Mouse (Mus musculus) granulocyte monocyte progenitor cell, adult 5-6 weeks (primary cell): Measurements from ENCODE around the gene Rcor1. TPM values are rescaled to one million over a fixed set of nuclear protein-coding genes. Genes with fewer than 3 reads are reported as not detected.

ENCODE experiments used
- ATAC-seq: replicated peaks from 2 replicates; pipeline ENCODE4 v1.8.0; 2016; ENCODE audit warnings: mild to moderate bottlenecking, moderate TSS enrichment, inconsistent platforms; ENCODE audit not compliant: poor library complexity, severe bottlenecking
- total RNA-seq, 2 experiments: library from RNA; stranded (forward) in 1 of 2; stranded (reverse) in 1 of 2; fragments of 200-712, 200-1000 nt in 1 of 2; fragments of >200 nt in 1 of 2; fragmentation: Nextera tagmentation in 1 of 2; gene quantifications; 2 replicates each; pipeline ENCODE4 v1.2.3; 2014 to 2017

Rcor1 gene
- total RNA-seq, 2 experiments from 2014 or later, result 29.1 to 44.3 TPM

DNA sequence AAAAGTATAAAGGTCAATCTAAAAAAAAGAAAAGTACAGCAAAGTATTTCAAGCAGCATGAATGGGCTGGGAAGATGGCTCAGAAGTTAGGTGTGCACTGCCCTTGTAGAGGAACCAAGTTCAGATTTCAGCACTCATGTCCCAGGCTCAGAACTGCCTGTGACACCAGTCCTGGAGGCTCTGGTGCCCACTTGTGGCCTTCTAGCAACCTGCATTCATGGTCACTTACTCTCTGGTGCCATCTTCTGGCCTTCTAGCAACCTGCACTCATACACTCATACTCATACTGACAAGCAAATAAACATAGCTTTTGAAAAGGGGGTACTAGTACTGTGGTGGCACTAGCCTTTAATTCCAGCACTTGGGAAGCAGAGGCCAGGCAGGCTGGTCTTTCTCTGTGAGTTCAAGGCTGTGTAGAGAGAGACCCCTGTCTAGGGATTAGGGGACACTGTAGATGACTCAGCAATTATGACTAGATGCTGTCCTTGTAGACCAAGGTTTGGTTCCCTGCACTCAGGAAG, 83.2 kb downstream of the Rcor1 start:
- ATAC-seq, result peak; percentile 77; the same call in 1 of the 2 replicates

DNA sequence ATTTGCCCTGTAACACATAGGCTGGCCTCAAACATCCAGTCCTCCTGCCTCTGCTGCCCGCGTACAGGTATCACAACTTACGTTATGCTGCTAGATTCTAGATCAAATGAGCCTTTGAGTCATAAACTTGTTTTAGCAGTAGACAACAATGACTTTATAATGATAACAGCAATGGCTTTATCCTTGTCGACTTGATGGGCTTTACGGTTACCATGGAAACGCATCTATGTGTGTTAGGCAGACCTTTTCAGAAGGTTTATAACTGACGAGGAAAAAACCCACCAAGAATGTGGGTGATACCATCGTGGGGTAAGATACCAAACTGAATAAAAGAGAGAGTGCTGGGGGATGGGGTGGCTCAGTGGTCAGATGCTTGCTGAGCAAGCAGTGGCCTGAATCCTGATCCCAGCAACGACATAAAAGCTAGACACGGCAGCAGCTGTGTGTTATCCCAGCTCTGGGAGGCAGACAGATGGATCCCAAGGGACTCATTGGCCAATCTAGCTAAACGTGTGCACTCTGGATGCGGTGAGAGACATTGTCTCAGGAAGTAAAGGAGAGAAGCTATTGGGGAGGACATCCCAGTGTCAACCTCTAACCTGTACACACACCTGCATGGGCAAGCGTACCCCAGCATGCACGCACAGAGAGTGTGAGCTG, 85.6 kb downstream of the Rcor1 start:
- ATAC-seq, result no peak

DNA sequence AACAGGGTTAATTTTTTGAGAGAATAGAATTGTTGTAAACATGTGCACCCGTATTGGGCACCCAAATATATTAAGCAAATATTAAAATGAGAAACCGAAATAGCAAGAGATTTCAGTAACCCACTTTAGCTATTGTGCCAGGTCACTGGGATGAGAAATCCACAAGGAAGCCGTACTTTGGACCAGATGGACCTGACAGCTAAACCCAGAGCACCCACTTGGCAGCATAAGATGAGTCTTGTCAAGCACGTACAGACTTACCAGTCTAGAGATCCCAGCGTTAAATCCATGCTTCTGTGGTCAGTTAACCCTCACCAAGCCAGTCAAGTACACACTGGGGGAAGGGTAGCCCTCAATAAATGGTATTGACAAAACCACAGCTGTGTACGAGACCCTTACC, 86.5 kb downstream of the Rcor1 start:
- ATAC-seq, result no peak

DNA sequence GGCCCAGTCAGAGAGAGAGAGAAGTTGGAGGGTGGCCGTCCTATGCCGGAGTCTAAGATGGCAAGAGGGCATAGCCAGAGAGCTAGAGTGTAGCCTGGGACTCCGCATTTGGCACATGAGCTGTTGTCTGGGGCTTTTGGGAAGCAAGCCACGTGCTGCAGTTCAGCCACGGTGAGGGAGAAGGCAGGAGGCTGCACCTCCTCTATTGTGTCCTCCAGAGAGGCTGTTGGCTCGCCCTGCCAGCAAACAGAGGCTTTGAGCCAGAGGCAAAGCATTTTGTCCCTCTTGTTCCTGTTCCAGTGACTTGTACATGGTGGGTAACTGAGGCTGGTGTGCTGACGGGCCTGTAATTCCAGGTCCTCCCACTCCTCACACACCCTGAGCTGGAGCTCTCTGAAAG, 95.0 kb downstream of the Rcor1 start:
- ATAC-seq, result no peak

DNA sequence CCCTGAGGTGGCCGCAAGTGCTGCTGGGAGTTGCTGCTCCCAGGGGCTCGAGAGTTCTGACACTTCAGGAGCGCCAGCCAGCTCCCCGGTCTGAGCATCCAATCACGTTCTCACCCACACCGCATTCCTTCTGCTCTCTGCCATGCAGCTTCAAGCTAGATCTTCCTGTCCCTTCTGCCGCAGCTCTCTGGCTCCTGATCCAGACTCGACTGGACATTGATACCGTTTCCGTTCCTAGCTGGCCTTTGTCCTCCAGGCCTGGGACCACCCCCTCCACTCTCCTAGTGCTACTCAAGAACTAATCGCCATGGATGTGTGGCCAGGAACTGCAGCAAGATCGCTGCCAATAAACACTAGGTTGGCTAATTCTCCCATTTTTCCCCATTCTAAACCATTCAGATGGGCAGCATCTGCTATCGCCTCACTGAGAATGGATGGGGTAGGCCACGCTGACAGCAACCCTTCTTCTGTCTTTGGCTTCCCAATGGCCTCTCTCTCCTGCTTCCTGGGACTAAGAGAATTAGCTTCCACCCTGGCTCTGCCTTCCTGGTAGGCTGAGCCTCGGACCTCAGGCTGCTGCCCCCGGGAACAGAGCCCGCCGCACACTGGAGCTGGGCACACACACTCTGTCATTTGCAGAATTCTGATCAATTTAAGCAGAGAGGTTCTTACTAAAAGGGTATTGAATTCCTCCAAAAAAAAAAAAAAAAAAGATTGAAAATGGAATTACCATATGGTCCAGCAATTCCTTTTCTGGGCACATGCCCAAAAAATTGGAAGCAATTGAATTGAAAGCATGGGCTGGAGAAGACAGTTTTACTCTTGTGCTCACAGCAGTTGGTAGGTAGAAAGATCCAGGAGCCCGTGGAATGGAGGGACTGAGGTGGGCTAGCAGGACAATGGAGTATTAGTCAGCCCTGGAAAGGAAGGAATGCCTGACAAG, 95.9 kb downstream of the Rcor1 start:
- ATAC-seq, result no peak

DNA sequence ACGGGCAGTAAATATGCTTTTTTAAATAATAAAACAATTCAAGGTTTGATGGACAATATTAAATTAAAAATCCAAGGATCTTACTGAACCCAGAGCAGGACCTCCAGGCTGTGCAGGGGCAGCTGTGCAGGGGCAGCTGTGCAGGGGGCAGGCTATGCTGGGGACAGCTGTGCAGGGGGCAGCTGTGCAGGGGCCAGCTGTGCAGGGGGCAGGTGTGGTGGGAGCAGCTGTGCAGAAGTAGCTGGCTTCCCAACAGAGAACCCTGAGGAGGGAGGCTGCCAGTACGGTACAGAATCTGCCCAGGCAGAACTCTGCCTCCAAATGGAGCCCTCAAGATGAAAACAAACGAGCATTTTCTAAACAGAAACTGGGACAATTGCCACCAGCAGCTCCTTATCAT, 96.8 kb downstream of the Rcor1 start:
- ATAC-seq, result no peak

DNA sequence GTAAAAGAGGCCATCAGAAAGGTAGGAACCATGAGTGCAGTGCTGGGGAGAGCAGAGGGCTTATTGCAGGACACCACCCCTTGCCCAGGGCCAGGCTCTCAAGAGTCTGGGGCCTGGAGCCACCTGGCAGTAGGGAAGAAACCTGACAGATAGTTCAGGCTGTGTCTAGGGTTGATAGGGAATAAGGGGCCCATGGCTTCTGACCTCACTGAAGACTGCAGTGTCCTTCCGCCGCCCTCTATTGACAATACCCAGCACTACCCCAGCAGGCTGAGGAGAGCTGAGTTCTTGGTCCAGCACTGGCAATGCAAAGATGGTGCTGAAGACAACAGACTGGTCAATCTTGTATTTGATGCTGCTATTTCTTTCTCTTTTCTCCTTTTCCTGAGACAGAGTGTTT, 97.9 kb downstream of the Rcor1 start:
- no peak for ATAC-seq

DNA sequence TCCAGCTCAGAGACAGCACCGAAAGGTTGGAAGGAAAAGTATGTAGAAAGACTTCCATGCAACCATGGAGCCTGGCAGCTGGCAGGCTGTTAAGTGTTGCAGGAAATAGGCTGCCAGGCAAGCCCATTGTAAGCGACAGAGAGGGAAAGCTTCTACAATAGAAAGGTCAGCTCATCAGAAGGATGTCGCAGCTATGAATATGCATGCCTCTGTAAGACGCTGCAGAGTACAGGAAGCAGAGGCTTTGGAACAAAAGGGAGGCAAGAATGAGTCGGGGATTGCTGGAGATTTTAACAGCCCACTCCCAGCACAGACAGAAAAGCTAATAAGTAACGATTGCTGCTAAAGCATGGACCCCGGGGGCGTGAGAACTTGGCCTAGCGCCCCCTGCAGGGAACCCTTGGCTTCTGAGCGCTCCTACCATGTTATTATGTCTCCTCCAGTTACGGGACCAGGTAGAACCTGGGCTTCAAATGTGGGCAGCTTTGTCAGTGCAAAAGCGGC, 103.9 kb downstream of the Rcor1 start:
- ATAC-seq, result peak; percentile 45; the same call in 1 of the 2 replicates

DNA sequence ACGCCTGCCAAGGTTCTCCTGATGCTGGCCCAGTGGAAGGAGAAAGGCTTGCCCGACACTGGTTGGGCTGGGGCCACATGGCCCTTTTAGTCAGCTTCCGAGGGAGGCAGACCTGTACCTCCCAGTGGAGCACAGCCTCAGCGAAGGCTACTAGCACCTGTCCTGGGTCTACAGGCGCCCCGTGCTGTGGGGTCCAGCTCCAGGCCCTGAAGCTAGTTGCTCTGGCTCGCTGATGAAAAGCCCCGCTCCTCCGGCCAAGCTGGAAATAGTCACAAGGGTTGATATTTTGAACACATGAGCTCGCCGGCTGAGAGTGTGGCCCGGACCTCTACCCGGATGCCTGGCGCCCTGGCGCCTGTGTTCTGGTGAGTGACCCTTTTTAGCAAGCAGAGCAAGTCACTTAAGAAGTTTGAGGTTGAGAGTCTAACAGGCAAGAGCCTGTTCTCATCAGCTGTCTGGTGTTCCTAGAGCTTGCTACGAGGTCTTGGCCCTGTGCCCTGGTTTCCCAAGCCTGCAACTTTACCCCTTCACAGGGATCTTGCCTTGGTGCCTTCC, 104.4 kb downstream of the Rcor1 start:
- ATAC-seq, result no peak

DNA sequence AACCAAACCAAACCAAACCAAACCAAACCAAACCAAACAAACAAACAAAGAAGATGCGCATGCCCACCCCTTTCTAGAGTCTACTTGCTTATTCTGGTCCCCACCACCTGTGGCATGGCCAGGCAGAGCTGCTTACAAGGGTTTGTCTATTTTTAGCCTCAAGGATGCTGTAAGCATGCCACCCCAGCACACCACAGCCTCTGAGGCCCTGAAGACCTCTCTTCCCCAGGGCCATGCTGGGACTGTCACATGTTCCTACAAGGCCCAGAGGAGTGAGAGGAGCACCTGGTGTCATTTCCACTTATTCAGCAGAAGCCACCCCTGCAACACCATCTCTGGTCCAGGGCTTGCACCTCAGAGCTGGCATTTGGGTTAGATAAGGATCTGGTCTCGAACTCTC, 105.4 kb downstream of the Rcor1 start:
- ATAC-seq, result no peak

DNA sequence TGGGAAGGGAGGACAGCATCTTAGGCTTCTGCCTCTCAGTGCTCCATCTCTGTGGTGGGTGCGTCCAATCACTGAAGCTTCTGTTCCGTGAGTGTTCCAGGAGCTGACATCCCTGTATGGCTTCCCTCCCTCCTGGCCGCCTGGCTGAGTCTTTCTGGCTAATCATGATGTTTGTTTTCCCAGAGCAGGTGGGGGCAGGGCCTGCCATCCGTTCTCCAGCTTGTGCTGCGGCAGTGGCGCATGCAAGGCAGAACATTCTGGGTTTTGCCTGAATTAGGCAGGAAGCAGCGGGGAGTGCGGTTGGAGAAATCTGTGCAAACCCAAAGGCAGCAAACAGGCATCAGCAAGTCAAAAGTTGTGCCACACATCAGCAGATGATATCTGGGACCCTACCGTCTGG, 106.1 kb downstream of the Rcor1 start:
- ATAC-seq, result no peak

DNA sequence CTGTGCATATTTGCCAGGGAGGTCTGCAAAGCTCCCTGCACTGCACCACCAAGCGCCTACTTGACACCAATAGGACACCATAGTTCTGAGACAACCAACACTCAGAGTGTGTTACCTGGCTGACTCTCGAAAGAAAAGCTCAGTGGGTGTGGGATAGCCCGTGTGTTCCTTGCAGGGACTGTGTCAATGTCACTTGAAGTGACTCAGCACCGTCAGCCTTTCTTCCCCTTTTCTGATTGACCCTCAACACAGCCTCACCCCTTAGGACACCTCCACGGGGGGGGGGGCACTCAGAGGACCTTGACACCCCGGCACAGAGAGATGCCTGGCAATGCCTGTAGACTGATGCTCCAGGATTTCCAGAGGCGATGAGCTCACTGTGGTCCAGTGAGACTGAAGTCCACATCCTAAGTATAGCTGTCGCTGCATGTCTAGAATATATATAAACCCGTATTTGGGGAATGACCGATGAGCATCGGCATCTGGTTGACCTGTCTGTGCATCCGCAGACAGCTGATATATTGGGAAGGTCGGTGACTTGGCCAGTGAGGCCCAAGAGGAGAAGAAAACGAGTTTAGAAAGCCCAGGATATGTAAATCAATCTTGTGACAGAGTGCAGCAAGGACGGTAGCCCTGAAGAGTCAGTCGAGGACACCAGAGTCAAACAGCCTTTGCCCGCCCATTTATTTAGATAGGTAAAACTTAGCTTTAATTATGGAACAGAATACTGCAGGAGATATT, 110.5 kb downstream of the Rcor1 start:
- ATAC-seq, result peak; percentile 69

DNA sequence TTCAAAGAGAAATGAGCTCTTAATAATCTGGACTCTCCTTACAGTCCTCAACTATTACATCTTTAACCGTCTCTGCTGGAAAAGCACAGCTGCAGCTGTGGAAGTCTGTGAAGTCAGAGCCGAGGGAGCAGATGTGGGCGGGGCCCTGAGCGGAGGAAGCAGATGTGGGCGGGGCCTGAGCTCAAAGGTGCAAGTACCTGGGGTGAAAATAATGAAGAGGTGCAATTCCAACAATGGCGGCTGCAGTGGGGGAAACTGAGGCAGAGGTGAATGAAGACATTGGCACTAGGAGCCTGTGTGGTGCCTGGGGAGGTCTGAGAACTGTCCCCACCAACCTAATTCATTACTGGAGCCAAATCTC, 111.1 kb downstream of the Rcor1 start:
- no peak for ATAC-seq

DNA sequence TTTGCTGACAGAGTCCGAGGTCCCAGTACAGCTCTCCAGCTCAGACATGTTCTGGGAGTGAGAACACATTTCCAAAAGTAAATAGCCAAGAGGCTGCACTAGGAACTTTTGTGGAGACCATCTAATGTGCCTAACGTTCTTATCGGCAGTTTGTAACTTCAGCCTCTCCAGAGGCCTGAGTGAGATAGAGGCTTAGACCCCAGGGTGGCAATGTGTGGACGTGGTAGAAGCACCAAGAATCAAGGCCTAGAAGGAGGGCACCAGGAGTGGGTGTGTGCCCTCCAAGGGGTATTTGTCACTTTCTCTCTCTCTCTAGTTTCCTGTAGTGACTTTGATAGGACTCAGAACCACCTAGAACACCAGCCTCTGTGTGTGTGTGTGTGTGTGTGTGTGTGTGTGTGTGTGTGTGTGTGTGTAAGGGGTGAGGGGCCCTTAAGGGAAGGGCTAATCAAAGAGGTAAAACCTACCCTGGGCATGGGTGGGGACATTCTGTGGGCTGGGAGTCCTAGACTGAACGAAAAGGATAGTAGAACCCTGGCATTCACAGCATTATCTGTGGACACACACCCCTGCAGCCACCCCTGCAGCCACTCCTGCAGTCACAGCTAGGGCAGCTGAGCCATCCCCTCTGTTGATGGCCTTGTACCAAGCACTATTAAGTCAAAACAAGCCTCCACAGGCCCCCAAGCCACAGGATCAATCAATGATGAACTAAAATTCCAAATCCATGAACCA, 112.4 kb downstream of the Rcor1 start:
- no peak for ATAC-seq

DNA sequence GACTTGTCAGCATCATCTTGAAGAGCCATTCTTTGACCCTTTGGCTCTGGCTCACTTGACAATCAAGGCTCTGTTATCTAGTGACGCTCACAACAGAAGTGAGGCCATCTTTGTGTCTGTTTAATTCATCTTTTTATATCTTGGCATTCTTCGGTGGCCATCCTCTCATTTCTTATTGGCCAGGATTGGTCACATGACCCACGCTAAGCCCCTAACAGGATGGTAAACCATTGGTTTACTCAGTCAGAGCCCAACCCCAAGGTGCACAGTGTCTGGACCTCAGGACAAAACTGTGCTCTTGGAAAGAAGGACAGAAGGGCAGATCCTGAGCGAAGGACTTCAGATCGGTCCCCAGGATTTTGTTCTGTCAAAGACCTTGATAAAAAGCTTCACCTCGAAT, 113.4 kb downstream of the Rcor1 start:
- no peak for ATAC-seq

DNA sequence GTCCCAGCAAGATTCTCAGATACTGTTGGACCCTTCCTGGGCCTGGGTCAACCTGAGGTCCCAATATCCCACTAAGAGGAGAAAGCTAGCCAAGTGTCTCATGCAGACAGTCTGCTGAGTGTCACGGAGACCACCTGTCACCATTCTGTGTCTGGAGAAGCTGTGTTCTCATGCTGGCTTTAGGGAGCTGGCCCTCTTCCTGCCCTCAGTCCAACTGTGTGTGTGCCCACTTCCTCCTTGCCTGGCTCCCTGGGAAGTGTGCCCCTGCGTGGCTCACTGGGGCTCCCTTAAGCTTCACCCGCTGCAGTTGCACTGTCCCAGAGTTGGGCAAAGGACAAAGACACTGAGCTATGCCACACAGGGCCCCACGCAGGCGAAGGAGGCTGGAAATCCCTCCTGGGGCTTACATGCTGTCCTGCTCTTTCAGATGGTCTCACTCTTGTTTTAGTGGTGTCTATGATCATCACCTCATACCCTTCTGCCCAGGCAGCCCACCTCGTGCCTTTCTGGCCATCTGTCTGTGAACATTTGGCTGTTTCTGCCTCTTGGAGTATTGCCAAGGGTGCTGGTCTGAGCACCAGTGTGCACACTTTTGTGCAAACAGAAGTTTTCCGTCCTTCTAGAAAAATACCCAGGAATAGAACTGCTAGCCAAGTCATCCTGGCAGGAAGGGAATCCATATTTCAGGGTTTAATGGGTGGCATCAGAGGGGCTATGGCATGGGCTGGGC, 114.0 kb downstream of the Rcor1 start:
- peak; percentile 62 for ATAC-seq

DNA sequence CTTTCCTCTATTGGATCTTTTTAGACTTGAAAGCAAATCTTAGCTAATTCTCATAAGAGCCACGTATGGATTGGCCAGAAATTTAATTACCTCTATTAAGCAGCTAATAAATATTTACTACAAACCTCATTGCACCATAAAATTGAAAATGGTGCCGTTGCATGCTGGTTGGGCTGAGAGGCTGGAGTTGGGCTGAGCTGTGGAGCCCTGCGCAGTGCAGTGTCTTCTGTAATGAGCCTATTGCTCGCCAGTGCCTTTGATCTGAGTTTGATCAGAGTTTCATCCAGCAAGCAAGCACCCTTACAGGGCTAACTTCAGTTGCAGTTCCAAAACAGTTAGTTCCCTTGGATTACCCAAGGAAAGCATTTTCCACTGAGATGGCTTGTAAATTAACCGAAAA, 114.8 kb downstream of the Rcor1 start:
- no peak for ATAC-seq

DNA sequence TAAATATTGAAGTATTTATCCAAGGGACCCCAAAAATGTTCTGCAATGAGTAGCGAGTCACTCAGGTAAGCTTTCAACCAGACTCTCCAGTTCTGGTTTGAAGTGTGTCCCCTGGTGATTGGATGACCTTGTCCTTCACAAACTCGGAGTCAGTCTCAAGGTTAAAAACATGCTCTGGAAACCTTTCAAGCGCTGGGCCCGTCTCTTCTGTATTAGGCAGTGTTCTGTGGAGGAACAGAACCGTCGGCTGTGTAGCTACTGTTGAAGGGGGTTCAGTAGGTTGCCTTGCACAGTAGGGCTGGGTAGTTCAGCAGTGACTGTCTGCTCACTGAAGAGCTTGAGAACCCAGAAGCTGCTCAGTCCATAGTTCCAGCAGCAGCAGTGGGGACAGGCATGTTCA, 115.5 kb downstream of the Rcor1 start:
- no peak for ATAC-seq

DNA sequence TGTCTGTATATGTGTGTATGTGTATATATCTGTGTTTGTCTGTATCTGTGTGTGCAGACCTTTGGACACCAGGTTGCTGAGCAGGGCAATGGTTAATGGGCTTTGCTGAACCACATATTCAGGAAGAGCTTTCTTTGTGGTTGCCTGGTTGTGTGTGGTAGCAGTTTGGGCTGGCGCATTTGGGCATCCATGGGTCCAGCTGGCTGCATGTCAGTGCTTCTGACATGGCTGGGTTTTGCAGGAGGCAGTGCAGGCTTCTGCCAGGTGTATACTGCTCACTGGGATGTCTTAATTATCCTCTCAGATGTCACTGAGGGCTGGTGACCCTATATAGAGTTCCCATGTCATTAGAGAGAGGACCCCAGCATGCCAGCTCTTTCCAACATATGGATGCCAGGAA, 116.6 kb downstream of the Rcor1 start:
- ATAC-seq, result no peak
